Mouse (Mus musculus): Measurements from ENCODE around the gene Ube2e3. TPM values are rescaled to one million over a fixed set of nuclear protein-coding genes. Genes with fewer than 3 reads are reported as not detected.

Gene Ube2e3
- polyA plus RNA-seq, 1 experiment = 171 TPM

GRCm38 (mm10) chr2:78961023-78961422, 93.1 kb downstream of the Ube2e3 start:
- no peak for TF ChIP-seq POLR2A (IDR thresholded peaks at IDR 0.05; ENCODE audit: borderline replicate concordance, extremely low read depth, insufficient read depth, insufficient read length, poor library complexity, severe bottlenecking)
- TF ChIP-seq CTCF (IDR thresholded peaks at IDR 0.05; ENCODE audit: borderline replicate concordance, extremely low read depth, insufficient read depth, insufficient read length) = 0 out of 2 replicates have a peak, but pooled peaks have one; percentile 1
- peak; percentile 76 for DNase-seq (ENCODE audit: low read depth)

GRCm38 (mm10) chr2:78961580-78961979, 93.7 kb downstream of the Ube2e3 start:
- no peak for TF ChIP-seq POLR2A (IDR thresholded peaks at IDR 0.05; ENCODE audit: borderline replicate concordance, extremely low read depth, insufficient read depth, insufficient read length, poor library complexity, severe bottlenecking)
- TF ChIP-seq CTCF (IDR thresholded peaks at IDR 0.05; ENCODE audit: borderline replicate concordance, extremely low read depth, insufficient read depth, insufficient read length) = no peak
- no peak for DNase-seq (ENCODE audit: low read depth)

GRCm38 (mm10) chr2:78964995-78965394, 97.1 kb downstream of the Ube2e3 start:
- no peak for TF ChIP-seq CTCF (IDR thresholded peaks at IDR 0.05; ENCODE audit: borderline replicate concordance, extremely low read depth, insufficient read depth, insufficient read length)
- TF ChIP-seq POLR2A (IDR thresholded peaks at IDR 0.05; ENCODE audit: borderline replicate concordance, extremely low read depth, insufficient read depth, insufficient read length, poor library complexity, severe bottlenecking) = no peak
- DNase-seq (ENCODE audit: low read depth) = no peak

- TF ChIP-seq POLR2A (IDR thresholded peaks at IDR 0.05; ENCODE audit: borderline replicate concordance, extremely low read depth, insufficient read depth, insufficient read length, poor library complexity, severe bottlenecking) (no peak), CTCF (IDR thresholded peaks at IDR 0.05; ENCODE audit: borderline replicate concordance, extremely low read depth, insufficient read depth, insufficient read length) (no peak)
- DNase-seq (ENCODE audit: low read depth) = peak; percentile 30
Observed at GRCm38 (mm10) chr2:78965396-78965795, 97.5 kb downstream of the Ube2e3 start.

GRCm38 (mm10) chr2:78970088-78970487, 102.2 kb downstream of the Ube2e3 start:
- TF ChIP-seq CTCF (IDR thresholded peaks at IDR 0.05; ENCODE audit: borderline replicate concordance, extremely low read depth, insufficient read depth, insufficient read length) (no peak), POLR2A (IDR thresholded peaks at IDR 0.05; ENCODE audit: borderline replicate concordance, extremely low read depth, insufficient read depth, insufficient read length, poor library complexity, severe bottlenecking) (no peak)
- peak; percentile 77 for DNase-seq (ENCODE audit: low read depth)

All from brain, embryonic 14.5 days (tissue).